Mouse (Mus musculus) embryonic fibroblast, embryonic 13.5 days (primary cell): ENCODE measurements around the gene Cfap69.

ENCODE experiments used
- CTCF ChIP-seq: IDR thresholded peaks from 2 replicates; pipeline ENCODE4 v1.5.1; 2011; ENCODE audit warnings: mild to moderate bottlenecking, control low read depth, low read length, moderate library complexity, borderline replicate concordance; ENCODE audit not compliant: insufficient read depth
- POLR2A ChIP-seq: IDR thresholded peaks from 2 replicates; pipeline ENCODE4 v1.6.1; 2011; ENCODE audit warnings: low read depth, mild to moderate bottlenecking, control low read depth, low read length, moderate library complexity

GRCm38 (mm10) chr5:5698830-5699229, 34.8 kb upstream of the Cfap69 start:
- TF ChIP-seq CTCF (no peak), POLR2A (no peak)
